Mouse (Mus musculus) T-helper 17 cell (primary cell): ENCODE results near the gene Mvk.

Experiments
- in situ Hi-C, 2 experiments: fragments of 300-600 bp; cut with MboI, MseI; formaldehyde crosslinking; loops; 1 replicate in 1 of 2; 2 replicates in 1 of 2; pipeline ENCODE4 v1.15.1; 2025; ENCODE audit warnings: high pct_unique_total_duplicates in 2 of 2

Mvk gene

GRCm38 (mm10) chr5:114456995-114457605 is 13.0 kb downstream of the Mvk start:
- in situ Hi-C loops, result no loop called here

- in situ Hi-C loops, result no loop called here
Observed at GRCm38 (mm10) chr5:114461238-114461637, 17.2 kb downstream of the Mvk start.

GRCm38 (mm10) chr5:114462067-114463040 is 18.3 kb downstream of the Mvk start:
- in situ Hi-C loops, result no loop called here

GRCm38 (mm10) chr5:114464561-114464960 is 20.5 kb downstream of the Mvk start:
- in situ Hi-C loops, result no loop called here

GRCm38 (mm10) chr5:114465641-114466040 is 21.6 kb downstream of the Mvk start:
- in situ Hi-C loops, result no loop called here

GRCm38 (mm10) chr5:114467019-114467418 is 22.9 kb downstream of the Mvk start:
- in situ Hi-C loops, result no loop called here

- in situ Hi-C loops, result no loop called here
Observed at GRCm38 (mm10) chr5:114467430-114467829, 23.4 kb downstream of the Mvk start.

GRCm38 (mm10) chr5:114468007-114468406 is 23.9 kb downstream of the Mvk start:
- in situ Hi-C loops, result no loop called here

- in situ Hi-C loops, result no loop called here
Observed at GRCm38 (mm10) chr5:114470359-114470758, 26.3 kb downstream of the Mvk start.

- in situ Hi-C loops, result no loop called here
Observed at GRCm38 (mm10) chr5:114474741-114475491, 30.8 kb downstream of the Mvk start.

- in situ Hi-C loops, result no loop called here
Observed at GRCm38 (mm10) chr5:114478267-114478666, 34.2 kb downstream of the Mvk start.

GRCm38 (mm10) chr5:114482587-114483011 is 38.5 kb downstream of the Mvk start:
- in situ Hi-C loops, result no loop called here

GRCm38 (mm10) chr5:114485685-114486084 is 41.6 kb downstream of the Mvk start:
- in situ Hi-C loops, result no loop called here

- in situ Hi-C loops, result no loop called here
Observed at GRCm38 (mm10) chr5:114489570-114489969, 45.5 kb downstream of the Mvk start.

- in situ Hi-C loops, result no loop called here
Observed at GRCm38 (mm10) chr5:114490241-114490640, 46.2 kb downstream of the Mvk start.

- in situ Hi-C loops, result no loop called here
Observed at GRCm38 (mm10) chr5:114494761-114495160, 50.7 kb downstream of the Mvk start.

GRCm38 (mm10) chr5:114501252-114501651 is 57.2 kb downstream of the Mvk start:
- in situ Hi-C loops, result no loop called here

- in situ Hi-C loops, result no loop called here
Observed at GRCm38 (mm10) chr5:114504826-114505225, 60.8 kb downstream of the Mvk start.

GRCm38 (mm10) chr5:114505260-114506085 is 61.4 kb downstream of the Mvk start:
- in situ Hi-C loops, result no loop called here

GRCm38 (mm10) chr5:114507394-114507793 is 63.3 kb downstream of the Mvk start:
- in situ Hi-C loops, result no loop called here

GRCm38 (mm10) chr5:114507964-114508363 is 63.9 kb downstream of the Mvk start:
- in situ Hi-C loops, result no loop called here
